Mouse (Mus musculus) ovary, postnatal 36 days (tissue): Measurements from ENCODE around the gene Lrrc8c.

Experiments used
- DNase-seq: peaks from one replicate; pipeline ENCODE4 v3.0.0; 2022; ENCODE audit warnings: low spot score, mixed read lengths

Lrrc8c gene

DNA sequence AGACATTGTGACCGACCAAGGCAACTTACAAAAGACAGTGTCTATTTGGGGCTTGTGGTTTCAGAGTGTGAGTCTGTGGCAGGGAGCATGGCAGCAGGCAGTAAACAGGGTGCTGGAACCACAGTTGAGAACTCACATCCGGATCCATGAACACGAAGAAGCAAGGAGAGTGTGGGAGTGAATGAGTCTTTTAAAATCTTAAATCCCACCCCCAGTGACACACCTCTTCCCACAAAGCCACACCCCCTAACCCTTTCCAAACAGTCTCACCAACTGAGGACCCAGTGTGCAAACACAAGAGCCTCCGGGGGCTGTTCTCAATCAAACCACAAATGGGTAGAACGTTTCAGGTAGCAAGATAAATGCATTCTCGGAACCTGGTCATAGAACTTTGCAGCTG is 37.1 kb downstream of the Lrrc8c start:
- DNase-seq, result no peak

DNA sequence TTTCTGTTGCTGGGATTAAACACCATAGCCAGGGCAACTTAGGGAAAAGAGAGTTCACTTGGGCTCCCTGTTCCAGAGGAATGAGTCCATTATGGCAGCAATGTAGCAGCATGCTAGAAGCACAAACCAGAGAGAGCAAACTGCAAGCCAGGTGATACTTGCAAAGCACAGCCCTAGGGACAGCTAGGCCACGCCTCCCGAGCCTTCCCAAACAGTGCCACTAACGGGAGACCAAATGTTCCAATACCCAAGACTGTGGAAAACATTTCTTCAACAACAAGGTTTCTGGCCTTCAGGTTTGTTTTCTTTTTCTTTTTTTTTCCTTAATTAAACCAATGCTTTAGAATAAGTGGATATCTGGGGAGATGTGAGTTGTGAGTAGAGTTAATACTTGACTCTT is 38.2 kb downstream of the Lrrc8c start:
- DNase-seq, result no peak

DNA sequence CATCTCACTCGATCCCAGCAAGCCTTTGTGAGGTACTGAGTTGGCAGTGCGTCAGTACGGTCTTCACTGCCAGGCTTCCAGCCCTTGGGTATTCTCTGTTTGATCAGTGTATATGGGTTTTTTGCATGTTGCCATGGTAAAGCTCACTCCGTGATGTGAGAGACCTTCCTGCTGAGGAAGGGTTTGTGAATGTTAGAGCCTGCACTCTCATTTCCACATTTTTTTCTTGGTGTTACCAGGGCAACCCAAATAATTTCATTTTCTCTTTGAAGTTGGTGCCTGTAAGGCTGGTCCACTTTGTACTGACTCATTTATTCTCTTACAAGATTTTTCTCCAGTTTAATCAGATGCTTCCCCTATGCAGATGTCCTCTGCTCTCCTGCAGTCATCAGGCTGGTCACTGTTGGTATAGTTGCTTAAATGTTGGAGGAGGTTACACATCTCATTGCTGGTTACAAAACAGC is 38.6 kb downstream of the Lrrc8c start:
- no peak for DNase-seq

DNA sequence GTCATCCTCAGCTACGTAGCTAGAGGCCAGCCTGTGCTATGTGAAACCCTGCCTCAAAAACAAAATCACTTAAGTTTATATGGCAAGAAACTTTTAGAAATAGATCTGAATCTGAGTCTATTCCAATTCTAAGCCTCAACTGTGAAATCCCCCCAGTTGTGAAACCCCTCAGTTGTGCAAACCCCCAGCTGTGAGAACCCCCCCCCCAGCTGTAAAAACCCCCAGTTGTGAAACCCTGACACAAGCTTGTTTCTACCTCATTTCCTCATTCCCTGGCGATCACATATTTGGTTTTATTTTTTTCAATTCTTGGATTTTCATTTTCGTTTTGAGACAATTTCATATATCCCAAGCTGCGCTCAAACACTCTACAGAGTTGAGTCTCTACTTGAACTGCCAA is 39.3 kb downstream of the Lrrc8c start:
- DNase-seq, result no peak

DNA sequence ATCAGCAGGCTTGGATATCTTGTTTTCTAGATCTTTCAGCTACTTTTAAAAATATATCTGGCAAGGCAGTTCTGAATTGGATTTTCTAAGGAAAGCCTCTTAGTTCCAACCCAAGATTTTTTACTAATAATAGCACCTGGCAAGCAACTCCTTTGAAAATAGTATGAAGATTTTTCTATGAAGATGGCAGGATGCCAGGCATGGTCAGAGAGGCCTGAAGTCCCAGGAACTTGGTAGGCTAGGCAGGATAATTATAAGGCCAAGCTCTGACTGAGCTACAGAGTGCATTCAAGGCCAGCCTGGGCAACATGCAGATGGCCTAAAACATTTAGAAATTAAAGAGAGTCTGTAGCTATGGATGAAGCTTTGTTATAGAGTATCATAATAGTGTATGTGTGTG is 42.7 kb downstream of the Lrrc8c start:
- no peak for DNase-seq

DNA sequence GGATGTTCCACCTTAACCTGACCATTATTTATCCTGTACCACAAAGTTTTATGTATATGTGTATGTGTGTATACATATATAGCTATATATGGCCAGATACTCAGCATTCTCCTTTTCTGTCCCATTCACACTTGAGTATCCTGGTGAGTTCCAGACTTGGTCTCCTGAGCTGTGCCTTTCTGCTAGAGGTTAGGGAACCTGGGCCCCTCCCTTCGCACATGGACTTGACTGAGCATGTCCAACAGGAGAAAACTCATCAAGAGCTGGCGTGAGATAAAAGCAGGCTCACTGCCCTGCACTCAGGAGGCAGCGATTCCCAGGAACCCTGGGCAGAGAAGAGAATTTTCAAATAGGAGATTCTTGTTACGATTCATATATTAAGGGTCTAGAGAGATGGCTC is 45.6 kb downstream of the Lrrc8c start:
- no peak for DNase-seq

DNA sequence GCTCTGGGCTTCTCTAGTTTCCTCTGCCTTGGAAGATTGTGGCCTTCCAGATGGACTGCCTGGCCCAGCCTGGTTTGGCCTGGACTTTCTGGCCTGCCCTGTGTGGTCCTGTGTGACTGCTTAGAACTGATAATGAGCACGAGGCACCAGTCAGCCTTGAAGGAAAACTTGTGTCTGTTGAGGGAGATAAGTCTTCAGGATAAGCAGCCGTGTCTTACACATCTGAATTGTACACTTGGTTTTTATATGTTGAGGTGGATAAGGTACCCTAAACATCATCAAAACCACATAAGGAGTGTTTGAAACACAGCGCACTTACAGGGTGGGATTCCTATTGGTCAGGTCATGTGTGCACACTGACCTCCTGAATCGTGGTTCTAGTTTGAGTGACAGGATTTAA is 46.6 kb downstream of the Lrrc8c start:
- DNase-seq, result no peak

DNA sequence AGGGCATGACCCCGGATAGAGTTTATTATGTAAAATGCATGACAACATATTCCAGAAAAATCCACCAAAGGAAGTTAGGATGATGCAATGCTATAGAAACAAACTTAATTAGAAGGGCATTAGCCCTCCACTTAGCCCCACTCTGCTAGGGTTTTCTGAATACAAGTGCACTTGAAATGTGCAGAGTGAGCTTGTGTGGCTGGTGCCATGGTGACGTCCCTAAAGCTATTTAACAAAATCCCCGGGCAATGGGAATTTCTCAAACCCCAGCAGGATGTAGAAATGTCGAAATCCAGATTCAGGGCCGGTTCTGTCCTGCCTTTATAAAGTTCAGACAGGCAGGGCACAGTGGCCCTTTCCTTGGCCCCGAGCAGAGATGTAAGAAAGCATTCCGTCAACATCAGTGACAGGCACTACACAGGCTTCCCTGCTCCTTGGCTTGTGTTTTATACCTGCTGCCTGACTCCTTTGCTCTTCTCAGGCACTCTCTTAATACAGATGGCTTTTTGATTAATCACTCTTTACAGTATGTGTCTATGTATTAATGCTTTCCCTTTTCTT is 47.7 kb downstream of the Lrrc8c start:
- DNase-seq, result no peak

DNA sequence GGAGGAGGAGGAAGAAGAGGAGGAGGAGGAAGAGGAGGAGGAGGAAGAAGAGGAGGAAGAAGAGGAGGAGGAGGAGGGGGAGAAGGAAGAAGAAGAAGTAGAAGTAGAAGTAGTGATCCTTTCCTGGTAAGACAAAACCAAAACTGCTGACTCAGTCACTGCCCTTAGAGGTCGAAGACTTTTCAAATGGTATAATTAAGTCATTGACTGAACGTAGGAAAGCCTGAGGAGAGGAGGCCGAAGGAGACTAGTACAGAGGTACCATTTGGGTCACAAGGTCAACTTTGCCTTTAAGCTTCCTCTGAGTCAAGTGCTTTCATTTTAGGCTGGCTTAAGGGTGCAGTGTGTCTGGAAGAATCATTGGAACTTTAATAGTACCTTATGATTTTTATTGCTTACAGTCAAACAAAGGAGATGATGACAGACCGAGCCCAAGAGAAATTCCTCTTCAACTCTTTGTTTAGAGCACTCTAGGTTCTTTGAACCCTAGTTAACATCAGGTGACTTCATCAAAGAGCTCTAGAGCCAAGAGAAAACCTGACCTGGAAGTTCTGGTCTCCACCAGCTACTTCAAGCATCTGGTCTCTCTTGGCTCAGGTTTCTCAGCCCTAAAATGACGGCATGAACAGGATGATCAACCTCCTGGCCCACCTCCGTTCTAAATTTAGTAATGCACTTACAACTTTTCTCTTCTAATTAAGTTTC is 49.0 kb downstream of the Lrrc8c start:
- DNase-seq, result no peak

DNA sequence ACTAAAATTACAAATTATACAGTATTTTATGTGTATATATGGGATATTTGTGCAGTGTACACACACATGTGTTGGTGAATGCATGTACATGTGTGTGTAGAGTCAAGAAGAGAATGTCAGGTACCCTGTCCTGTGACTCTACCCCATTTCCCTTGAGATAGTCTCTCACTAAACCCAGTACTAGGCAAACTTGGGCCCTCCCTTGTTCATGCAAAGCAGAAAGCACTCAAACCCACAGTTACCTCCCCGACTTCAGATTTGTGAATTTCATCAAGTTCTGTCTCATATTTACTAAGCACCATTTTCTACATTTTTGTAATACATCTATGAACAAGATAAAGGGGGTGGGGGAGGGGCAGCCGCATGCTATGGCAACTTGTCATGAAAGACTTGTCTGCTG is 50.0 kb downstream of the Lrrc8c start:
- no peak for DNase-seq

DNA sequence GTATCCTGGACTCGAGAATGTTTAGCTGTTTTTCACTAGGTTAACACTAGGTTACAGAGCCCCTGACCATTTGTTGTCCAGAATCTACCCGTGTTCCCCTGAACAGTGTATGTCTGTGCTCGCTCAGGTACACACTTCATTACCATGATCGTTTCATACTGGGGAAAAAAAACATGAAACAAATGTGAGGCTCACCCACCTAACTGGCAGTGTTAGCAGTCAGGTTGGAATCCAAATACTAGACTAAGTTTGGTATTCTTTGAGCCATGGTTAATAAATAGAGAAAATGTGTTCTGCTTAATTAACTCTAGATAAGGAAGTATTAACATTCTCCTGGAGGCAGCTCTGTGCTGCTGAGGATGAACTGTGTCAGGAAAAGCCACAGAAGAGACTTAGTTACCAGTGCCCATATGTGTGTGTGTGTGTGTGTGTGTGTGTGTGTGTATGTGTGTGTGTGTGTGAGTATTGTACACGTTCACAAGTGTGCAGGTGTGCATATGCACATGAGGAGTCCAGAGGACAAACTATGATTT is 53.0 kb downstream of the Lrrc8c start:
- no peak for DNase-seq

DNA sequence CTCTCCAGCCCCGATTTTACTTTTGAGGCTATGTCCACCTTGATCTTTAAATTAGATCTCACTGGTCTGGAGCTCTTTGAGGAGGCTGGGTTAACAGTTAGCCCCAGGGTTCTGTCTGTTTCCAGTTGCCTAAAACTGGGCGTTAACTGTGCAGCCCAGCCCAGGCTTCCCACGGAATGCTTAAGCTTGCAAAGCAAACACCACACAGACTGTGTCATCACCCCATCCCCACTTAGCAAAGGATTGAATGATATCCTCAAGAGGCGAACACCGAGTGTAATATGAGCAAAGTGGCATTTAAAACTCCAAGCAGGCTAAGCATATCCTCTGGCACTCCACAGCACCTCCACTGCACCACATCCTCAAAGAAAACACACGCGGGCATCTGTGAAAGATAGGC is 53.7 kb downstream of the Lrrc8c start:
- DNase-seq, result no peak

DNA sequence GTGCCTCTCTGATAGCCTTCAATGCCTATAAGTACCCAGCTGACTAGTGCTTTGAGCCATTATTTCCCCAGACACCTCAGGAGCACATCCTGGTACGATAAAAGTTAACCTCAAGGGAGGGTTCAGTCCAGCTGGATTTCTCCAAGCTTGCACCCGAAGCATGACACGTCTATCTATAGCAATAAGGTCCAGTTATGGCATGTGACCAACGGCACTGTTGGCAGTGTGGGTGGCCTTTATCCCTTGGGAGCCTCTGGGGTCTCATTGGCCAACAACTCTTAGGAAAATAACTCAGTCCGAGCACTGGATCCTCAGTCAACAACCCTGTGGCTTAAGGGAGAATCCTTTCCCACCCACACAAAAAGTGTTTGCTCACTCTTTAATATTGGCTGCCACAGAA is 55.6 kb downstream of the Lrrc8c start:
- DNase-seq, result no peak

DNA sequence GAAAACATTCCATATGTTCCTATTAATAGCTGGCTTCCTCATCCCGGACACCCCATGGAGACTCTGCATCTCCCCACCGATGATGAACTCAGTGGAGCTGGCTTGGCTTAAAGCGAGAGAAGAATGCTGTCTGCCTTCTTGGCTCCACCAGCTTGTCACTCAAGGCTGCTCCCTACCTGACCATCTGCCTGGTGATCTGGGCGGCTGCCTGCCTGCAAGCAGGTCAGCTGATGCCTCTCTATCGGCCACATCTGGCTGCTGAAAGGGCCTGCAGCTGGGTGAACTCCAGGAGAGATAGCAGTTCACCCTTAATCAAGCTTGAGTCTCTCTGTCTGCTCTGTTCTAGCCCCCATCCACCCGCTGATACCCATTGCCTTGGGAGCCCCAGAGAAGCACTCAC is 56.7 kb downstream of the Lrrc8c start:
- no peak for DNase-seq

DNA sequence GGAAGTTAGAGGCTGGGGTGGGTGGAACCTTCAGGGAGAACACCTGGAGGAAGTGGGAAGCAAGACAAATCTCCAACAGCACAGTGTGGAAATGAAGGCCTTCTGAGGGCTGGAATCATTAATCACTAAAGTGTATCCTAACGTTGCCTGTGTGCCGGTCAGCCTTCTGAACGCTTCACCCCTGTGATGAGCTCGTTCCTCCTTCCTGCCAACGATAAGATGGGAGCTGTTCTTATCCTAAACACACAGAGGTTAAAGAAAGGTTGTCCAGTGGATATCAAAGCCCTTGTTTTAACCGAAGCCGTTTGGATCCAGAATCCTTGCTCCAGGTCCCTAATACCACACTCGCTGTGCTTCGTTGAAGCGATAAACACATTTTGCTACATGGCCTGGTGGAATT is 61.7 kb downstream of the Lrrc8c start:
- DNase-seq, result no peak

DNA sequence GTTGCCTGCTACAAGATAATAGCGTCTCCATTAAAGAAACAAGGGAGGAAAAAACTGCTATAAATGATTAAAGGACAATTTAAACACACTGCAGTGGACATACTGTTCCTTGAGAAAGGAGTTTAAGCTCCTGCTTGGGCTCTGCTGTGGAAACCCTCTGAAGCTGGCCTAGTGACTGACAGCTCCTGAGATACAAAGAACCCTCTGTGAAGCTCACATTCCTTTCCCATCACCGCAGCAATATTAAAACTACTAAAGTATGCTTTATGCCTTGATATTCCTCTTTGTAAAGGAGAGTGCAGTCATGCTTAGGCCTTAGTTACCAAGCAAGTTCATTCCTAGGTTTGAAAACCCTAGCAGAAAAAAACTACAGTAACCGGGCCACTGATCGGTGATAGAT is 66.7 kb downstream of the Lrrc8c start:
- DNase-seq, result no peak

DNA sequence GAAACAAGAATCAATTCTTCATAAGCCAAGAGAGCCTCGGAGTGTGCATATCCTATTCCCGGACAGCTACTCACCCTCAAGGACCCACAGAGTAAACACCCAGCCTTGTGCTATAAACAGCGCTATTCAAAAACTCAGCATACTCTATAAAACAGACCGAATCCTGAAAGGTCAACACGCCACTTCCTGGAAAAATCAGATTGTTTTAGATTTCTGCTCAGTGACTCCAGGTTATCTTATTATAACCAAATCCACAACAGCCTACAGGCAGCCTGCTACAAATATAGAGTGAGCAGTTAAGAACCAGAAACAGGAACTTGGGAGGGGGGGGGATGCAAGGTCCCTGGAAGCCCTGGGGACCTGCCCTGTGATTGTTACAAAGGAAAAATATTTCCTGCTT is 67.5 kb downstream of the Lrrc8c start:
- DNase-seq, result no peak

DNA sequence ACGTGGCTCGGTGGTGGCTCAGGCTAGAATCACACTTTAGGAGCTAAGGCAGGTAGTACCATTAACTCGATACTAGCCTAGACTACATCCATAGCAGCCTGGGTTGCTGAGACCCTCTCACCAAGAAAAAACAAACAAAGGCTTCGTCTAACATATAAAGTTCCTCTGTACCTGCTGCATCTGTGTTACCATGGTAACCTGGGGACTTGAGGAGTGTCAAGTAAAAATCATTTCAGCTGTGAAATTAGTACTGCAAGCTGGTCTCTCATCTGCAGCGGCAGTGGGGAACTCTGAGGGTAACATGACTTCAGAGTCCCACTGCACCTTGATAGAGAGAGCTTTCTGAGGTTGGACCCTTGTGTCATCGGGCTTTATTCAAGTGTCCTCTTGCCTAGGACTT is 68.3 kb downstream of the Lrrc8c start:
- DNase-seq, result no peak

DNA sequence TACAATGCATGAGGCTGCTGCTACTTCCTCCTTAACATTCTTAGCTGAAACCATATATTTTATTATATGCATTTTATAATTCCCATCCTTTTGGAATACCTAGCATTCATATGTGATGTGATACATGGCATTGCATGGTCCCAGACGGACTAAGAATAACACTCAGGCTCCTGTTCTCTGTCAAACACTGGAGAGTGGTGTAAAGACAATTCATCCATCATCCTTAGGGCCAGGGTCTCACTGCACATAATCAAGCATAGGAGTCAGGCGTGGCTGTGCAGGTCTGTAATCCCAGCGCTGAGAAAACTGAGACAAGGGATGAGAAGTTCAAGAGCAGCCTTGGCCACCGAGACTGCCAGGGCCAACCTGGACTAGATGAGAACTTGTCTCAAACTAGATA is 69.5 kb downstream of the Lrrc8c start:
- DNase-seq, result no peak

DNA sequence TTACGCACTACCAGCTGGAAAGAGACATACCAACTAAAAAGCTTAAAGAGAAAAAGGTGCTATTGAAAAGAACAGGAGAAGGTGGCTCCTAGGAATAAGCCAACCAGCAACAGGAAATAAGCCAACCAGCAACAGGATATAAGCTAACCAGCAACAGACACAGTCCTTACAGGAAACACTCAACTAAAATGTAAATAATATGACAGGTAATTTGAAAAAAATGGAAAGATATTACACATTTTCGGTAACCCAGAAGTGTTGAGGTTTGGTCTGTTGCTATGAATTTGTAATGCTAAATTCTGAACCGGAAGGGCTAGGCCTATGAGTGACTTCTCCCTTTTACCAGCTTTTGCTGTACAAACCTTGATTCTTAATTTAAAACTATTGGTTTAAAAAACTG is 69.9 kb downstream of the Lrrc8c start:
- DNase-seq, result no peak

DNA sequence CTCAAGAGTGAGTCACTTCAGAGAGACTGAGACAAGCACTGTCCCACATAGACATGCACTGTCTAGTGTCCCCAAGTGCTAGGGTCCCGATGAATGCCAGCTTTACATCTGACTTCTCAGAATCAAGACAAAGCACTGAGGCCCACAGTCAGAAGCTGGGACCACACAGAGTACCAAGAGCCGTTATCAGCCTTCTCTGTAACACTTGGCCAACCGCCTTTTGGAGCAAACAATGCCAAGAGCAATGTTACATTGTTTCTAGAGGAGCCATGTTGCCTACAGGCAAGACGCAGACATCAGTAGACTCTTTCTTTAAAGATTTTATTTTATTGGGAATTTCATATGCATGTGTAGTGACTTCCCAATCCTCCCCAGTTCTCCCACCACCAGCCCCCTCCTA is 73.2 kb downstream of the Lrrc8c start:
- no peak for DNase-seq

DNA sequence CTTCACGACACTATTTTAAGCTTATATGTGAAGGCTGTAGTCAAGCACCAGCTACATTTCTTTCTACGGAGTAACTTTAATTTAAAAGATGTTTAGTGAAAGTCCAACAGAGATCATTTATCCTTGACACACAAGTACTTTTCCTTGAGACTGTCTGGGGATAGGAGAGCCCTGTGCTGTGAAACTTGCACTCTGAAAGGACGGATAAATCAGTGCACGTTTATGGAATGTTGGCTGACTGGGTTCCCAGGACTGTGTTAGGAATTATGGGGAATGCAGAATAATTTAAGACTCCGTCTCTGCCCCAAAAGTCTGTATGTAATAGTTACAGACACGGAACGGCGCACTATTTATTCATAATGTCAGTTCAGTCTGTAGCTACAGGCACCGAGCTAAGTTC is 74.4 kb downstream of the Lrrc8c start:
- DNase-seq, result no peak

DNA sequence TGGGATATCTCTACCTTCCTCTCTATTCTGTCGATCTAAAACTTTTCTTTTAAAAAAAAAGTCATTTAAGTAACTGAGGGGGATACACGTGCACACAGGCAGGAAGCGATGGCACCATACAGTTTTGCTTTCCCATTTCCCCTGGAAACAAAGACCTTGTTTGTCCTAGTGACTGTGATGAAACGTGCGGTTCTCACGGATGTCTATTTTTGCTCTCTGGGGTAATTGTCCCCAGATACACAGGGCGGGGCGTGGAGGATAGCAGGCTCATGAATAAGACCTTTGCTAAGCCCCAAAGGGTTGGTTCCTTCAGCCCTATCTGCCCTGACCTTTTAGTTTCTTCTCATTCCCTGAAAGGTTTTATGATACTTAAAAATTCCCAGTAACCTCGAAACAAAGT is 79.7 kb downstream of the Lrrc8c start:
- no peak for DNase-seq

DNA sequence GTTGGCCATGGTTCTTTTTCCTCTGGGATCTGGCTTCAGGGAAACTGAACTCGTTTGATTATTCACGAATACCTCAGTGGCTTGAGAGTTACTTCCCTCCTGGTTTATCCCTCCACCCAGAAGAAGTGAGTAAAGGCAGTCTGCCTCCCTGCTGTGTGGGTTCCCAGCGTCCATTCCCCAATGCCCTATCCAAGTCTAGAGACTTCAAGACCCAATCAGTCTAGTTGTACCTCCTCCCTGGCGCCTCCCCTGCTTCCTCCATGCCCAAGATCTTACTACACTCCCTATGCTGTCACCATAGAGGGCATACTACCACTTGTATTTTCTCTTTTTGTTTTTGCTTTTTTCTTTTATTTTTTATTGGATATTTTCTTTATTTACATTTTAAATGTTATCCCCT is 80.1 kb downstream of the Lrrc8c start:
- DNase-seq, result no peak
